Mouse (Mus musculus) MEL (cell line): ENCODE data around the gene Gm29609. TPM values are rescaled to one million over a fixed set of nuclear protein-coding genes. Genes with fewer than 3 reads are reported as not detected.
A peak's percentile ranks its signal among the peaks of the same experiment; 100 is the strongest.

ENCODE experiments used
- DNase-seq: peaks from one replicate; pipeline ENCODE4 v3.0.0; 2011; ENCODE audit warnings: low read depth, low spot score
- H3K27ac ChIP-seq: 2 replicates; pipeline ENCODE4 v1.5.1; 2012; ENCODE audit warnings: low read depth, mild to moderate bottlenecking, control low read depth, low read length, moderate library complexity; ENCODE audit not compliant: control insufficient read depth
- H3K27me3 ChIP-seq, 2 experiments: fragments of 150-350 bp in 1 of 2; sonication (generic) in 1 of 2; 2 replicates each; pipeline ENCODE4 v1.6.1; 2012; ENCODE audit warnings: low read length in 2 of 2, mild to moderate bottlenecking in 2 of 2, improper control_type of control experiment in 1 of 2, moderate library complexity in 1 of 2; ENCODE audit not compliant: insufficient read depth in 2 of 2, control insufficient read depth in 1 of 2
- H3K36me3 ChIP-seq, 2 experiments: 2 replicates each; pipeline ENCODE4 v1.6.1; 2012 to 2014; ENCODE audit warnings: low read length in 2 of 2, improper control_type of control experiment in 1 of 2, inconsistent platforms in 1 of 2, mild to moderate bottlenecking in 1 of 2; ENCODE audit not compliant: insufficient read depth in 2 of 2, control insufficient read depth in 1 of 2
- H3K4me1 ChIP-seq, 2 experiments: fragments of 150-350 bp in 1 of 2; sonication (generic) in 1 of 2; 2 replicates each; pipeline ENCODE4 v1.6.1; 2012; ENCODE audit warnings: low read length in 2 of 2, improper control_type of control experiment in 1 of 2, mild to moderate bottlenecking in 1 of 2; ENCODE audit not compliant: insufficient read depth in 2 of 2, control insufficient read depth in 1 of 2
- H3K4me3 ChIP-seq, 2 experiments: fragments of 150-350 bp in 1 of 2; sonication (generic) in 1 of 2; 2 replicates each; pipeline ENCODE4 v1.5.1; 2012; ENCODE audit warnings: low read depth in 2 of 2, low read length in 2 of 2, mild to moderate bottlenecking in 2 of 2, moderate library complexity in 2 of 2, control low read depth in 1 of 2, improper control_type of control experiment in 1 of 2; ENCODE audit not compliant: control insufficient read depth in 1 of 2, insufficient read depth in 1 of 2
- H3K79me2 ChIP-seq: 2 replicates; pipeline ENCODE4 v1.6.1; 2012; ENCODE audit warnings: mild to moderate bottlenecking, low read length, moderate library complexity; ENCODE audit not compliant: control insufficient read depth, poor library complexity, insufficient read depth
- H3K9ac ChIP-seq: 2 replicates; pipeline ENCODE4 v1.6.1; 2012; ENCODE audit warnings: low read depth, mild to moderate bottlenecking, control low read depth, low read length, moderate library complexity; ENCODE audit not compliant: control insufficient read depth, poor library complexity, severe bottlenecking
- H3K9me3 ChIP-seq: fragments of 150-350 bp; sonication (generic); replicated peaks from 2 replicates; pipeline ENCODE4 v1.6.1; 2012; ENCODE audit warnings: mild to moderate bottlenecking, low read length, improper control_type of control experiment, moderate library complexity; ENCODE audit not compliant: insufficient read depth
- BHLHE40 ChIP-seq: IDR thresholded peaks from 2 replicates; pipeline ENCODE4 v1.6.1; 2012; ENCODE audit warnings: low read depth, mild to moderate bottlenecking, inconsistent platforms, low read length, improper control_type of control experiment, borderline replicate concordance
- CHD1 ChIP-seq: IDR thresholded peaks from 2 replicates; pipeline ENCODE4 v1.6.1; 2012; ENCODE audit warnings: low read depth, mild to moderate bottlenecking, inconsistent platforms, low read length, improper control_type of control experiment
- CHD2 ChIP-seq: IDR thresholded peaks from 2 replicates; pipeline ENCODE4 v1.6.1; 2011; ENCODE audit warnings: low read length, improper control_type of control experiment
- CTCF ChIP-seq, 3 experiments: IDR thresholded peaks in 2 of 3; conservative IDR thresholded peaks in 1 of 3; 2 replicates each; pipeline ENCODE4 v1.5.1; 2011 to 2012; ENCODE audit warnings: low read length in 3 of 3, low read depth in 2 of 3, mild to moderate bottlenecking in 2 of 3, improper control_type of control experiment in 1 of 3, inconsistent platforms in 1 of 3, mixed read lengths in 1 of 3, moderate library complexity in 1 of 3; ENCODE audit not compliant: control insufficient read depth in 1 of 3, insufficient read depth in 1 of 3, poor library complexity in 1 of 3, severe bottlenecking in 1 of 3
- E2F4 ChIP-seq: IDR thresholded peaks from 2 replicates; pipeline ENCODE4 v1.6.1; 2011; ENCODE audit warnings: low read depth, low read length, improper control_type of control experiment, borderline replicate concordance
- ELF1 ChIP-seq: IDR thresholded peaks from 2 replicates; pipeline ENCODE4 v1.6.1; 2014; ENCODE audit warnings: low read depth, mild to moderate bottlenecking, inconsistent platforms, low read length, improper control_type of control experiment, moderate library complexity
- ETS1 ChIP-seq: IDR thresholded peaks from 2 replicates; pipeline ENCODE4 v1.6.1; 2012; ENCODE audit warnings: low read depth, mild to moderate bottlenecking, inconsistent platforms, low read length, improper control_type of control experiment, moderate library complexity
- HCFC1 ChIP-seq: IDR thresholded peaks from 2 replicates; pipeline ENCODE4 v1.6.1; 2012; ENCODE audit warnings: low read depth, mild to moderate bottlenecking, inconsistent platforms, low read length, improper control_type of control experiment, moderate library complexity
- KAT2A ChIP-seq: conservative IDR thresholded peaks from 2 replicates; pipeline ENCODE4 v1.6.1; 2012; ENCODE audit warnings: low read depth, low read length, improper control_type of control experiment, inconsistent platforms
- MAX ChIP-seq: IDR thresholded peaks from 2 replicates; pipeline ENCODE4 v1.6.1; 2011; ENCODE audit warnings: low read length, improper control_type of control experiment
- MAZ ChIP-seq: IDR thresholded peaks from 2 replicates; pipeline ENCODE4 v1.6.1; 2012; ENCODE audit warnings: low read depth, mild to moderate bottlenecking, inconsistent platforms, low read length, improper control_type of control experiment
- MXI1 ChIP-seq: IDR thresholded peaks from 2 replicates; pipeline ENCODE4 v1.6.1; 2011; ENCODE audit warnings: mild to moderate bottlenecking, low read depth, low read length, improper control_type of control experiment
- MYB ChIP-seq: IDR thresholded peaks from 2 replicates; pipeline ENCODE4 v1.6.1; 2011; ENCODE audit warnings: mild to moderate bottlenecking, low read depth, low read length, improper control_type of control experiment
- MYC ChIP-seq: IDR thresholded peaks from 2 replicates; pipeline ENCODE4 v1.6.1; 2011; ENCODE audit warnings: low read depth, mild to moderate bottlenecking, low read length, improper control_type of control experiment, moderate library complexity
- POLR2A ChIP-seq, 2 experiments: IDR thresholded peaks; 2 replicates each; pipeline ENCODE4 v1.6.1; 2011 to 2012; ENCODE audit warnings: low read length in 2 of 2, mild to moderate bottlenecking in 2 of 2, control low read depth in 1 of 2, improper control_type of control experiment in 1 of 2, low read depth in 1 of 2, moderate library complexity in 1 of 2; ENCODE audit not compliant: control insufficient read depth in 1 of 2, insufficient read depth in 1 of 2, poor library complexity in 1 of 2
- POLR2AphosphoS2 ChIP-seq: IDR thresholded peaks from 2 replicates; pipeline ENCODE4 v1.6.1; 2011; ENCODE audit warnings: low read length, improper control_type of control experiment
- POLR2AphosphoS5 ChIP-seq: IDR thresholded peaks from 2 replicates; pipeline ENCODE4 v1.6.1; 2012; ENCODE audit warnings: low read depth, borderline replicate concordance, mild to moderate bottlenecking, inconsistent platforms, low read length, moderate library complexity, mixed read lengths
- RAD21 ChIP-seq: IDR thresholded peaks from 2 replicates; pipeline ENCODE4 v1.6.1; 2011; ENCODE audit warnings: mild to moderate bottlenecking, low read depth, low read length, improper control_type of control experiment
- SIN3A ChIP-seq: IDR thresholded peaks from 2 replicates; pipeline ENCODE4 v1.6.1; 2012; ENCODE audit warnings: low read length, improper control_type of control experiment, inconsistent platforms
- SMC3 ChIP-seq: IDR thresholded peaks from 2 replicates; pipeline ENCODE4 v1.6.1; 2011; ENCODE audit warnings: low read depth, low read length, improper control_type of control experiment
- TAL1 ChIP-seq: IDR thresholded peaks from 2 replicates; pipeline ENCODE4 v1.6.1; 2012; ENCODE audit warnings: mild to moderate bottlenecking, inconsistent platforms, low read length, moderate library complexity, mixed read lengths
- UBTF ChIP-seq: IDR thresholded peaks from 2 replicates; pipeline ENCODE4 v1.6.1; 2012; ENCODE audit warnings: low read depth, mild to moderate bottlenecking, inconsistent platforms, low read length, improper control_type of control experiment, moderate library complexity, borderline replicate concordance; ENCODE audit not compliant: insufficient read depth
- USF1 ChIP-seq: IDR thresholded peaks from 2 replicates; pipeline ENCODE4 v1.6.1; 2014; ENCODE audit warnings: low read depth, mild to moderate bottlenecking, inconsistent platforms, low read length, improper control_type of control experiment, moderate library complexity
- USF2 ChIP-seq, 2 experiments: IDR thresholded peaks; 2 replicates each; pipeline ENCODE4 v1.6.1; 2011 to 2012; ENCODE audit warnings: improper control_type of control experiment in 2 of 2, low read length in 2 of 2, borderline replicate concordance in 1 of 2, inconsistent platforms in 1 of 2, low read depth in 1 of 2, mild to moderate bottlenecking in 1 of 2; ENCODE audit not compliant: insufficient read depth in 1 of 2
- ZC3H11A ChIP-seq: IDR thresholded peaks from 2 replicates; pipeline ENCODE4 v1.6.1; 2012; ENCODE audit warnings: low read depth, mild to moderate bottlenecking, inconsistent platforms, low read length, improper control_type of control experiment
- ZKSCAN1 ChIP-seq: IDR thresholded peaks from 2 replicates; pipeline ENCODE4 v1.6.1; 2012; ENCODE audit warnings: low read depth, mild to moderate bottlenecking, inconsistent platforms, low read length, improper control_type of control experiment, moderate library complexity
- ZMIZ1 ChIP-seq: IDR thresholded peaks from 2 replicates; pipeline ENCODE4 v1.6.1; 2012; ENCODE audit warnings: low read depth, mild to moderate bottlenecking, inconsistent platforms, low read length, improper control_type of control experiment, moderate library complexity
- ZNF384 ChIP-seq: IDR thresholded peaks from 2 replicates; pipeline ENCODE4 v1.6.1; 2012; ENCODE audit warnings: low read depth, mild to moderate bottlenecking, inconsistent platforms, low read length, improper control_type of control experiment
- polyA plus RNA-seq, 2 experiments: library from polyadenylated mRNA; stranded (reverse) in 1 of 2; unstranded in 1 of 2; fragments of >175 nt in 1 of 2; fragments of >200 nt in 1 of 2; gene quantifications; 2 replicates each; pipeline versions ENCODE4 v1.2.1 to v1.2.4; 2012; ENCODE audit warnings: low replicate concordance in 2 of 2, low read depth in 1 of 2; ENCODE audit not compliant: insufficient read length in 2 of 2, insufficient read depth in 1 of 2, missing spikeins in 1 of 2
- total RNA-seq: library from RNA; depleted of rRNA; stranded (reverse); fragments of 300-350 nt; gene quantifications from 2 replicates; pipeline ENCODE4 v1.2.3, GENCODE M21; 2012

Gene Gm29609
- total and polyA plus RNA-seq, 3 experiments, result 5.0 to 6.4 TPM; not detected in 1

DNA sequence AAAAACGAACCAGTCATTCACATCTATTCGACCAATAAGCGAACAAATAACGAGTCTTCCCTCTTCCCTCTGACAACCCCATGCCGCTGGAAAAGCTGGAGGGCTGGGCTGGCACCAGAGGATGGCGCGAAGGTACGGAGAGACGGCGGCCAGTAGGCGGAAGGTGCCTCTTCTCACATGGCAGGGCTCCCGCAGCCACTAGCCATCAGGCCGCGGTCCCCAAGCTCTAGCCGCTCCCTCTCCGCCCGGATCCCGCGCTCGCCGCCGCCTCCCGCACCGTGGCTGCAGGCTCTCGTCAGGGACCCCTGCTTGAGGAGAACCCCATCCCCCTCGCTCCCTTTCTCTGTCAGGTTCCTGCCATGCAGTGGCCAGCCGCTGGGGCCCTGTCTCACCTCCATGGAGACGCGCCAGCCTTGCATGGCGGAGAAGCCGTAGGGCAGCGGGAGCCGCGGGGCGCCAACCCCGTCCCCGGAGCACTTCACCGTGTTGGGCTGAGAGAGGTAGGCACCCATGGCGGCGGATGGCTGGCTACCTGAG lies 40.3 kb upstream of the Gm29609 start (continued):
- TF ChIP-seq MXI1, result no peak; the same call in 1 of the 2 replicates
- 0 out of 6 replicates have a peak, but pooled peaks of 1 of the 3 experiments have one; percentile 0 for TF ChIP-seq CTCF (IDR thresholded peaks at IDR 0.05 in 2 of 3, conservative IDR thresholded peaks at IDR 0.05 in 1 of 3; ENCODE audit: control insufficient read depth in 1 of 3, insufficient read depth in 1 of 3, low read depth in 2 of 3, low read length in 3 of 3, poor library complexity in 1 of 3, severe bottlenecking in 1 of 3)
- TF ChIP-seq MYC, result no peak
- TF ChIP-seq POLR2A (IDR thresholded peaks at IDR 0.05; ENCODE audit: control insufficient read depth in 1 of 2, insufficient read depth in 1 of 2, low read depth in 1 of 2, low read length in 2 of 2, poor library complexity in 1 of 2), result peak in 1 of 2 experiments; percentile 41; a peak in 2 of 4 replicates
- TF ChIP-seq CHD1, result no peak
- no peak for TF ChIP-seq ZNF384
- no peak for TF ChIP-seq ZMIZ1
- TF ChIP-seq UBTF, result peak; percentile 82; the same call in 1 of the 2 replicates
- TF ChIP-seq E2F4, result no peak
- no peak for TF ChIP-seq POLR2AphosphoS2
- TF ChIP-seq ZKSCAN1, result no peak
- TF ChIP-seq MYB, result no peak

DNA sequence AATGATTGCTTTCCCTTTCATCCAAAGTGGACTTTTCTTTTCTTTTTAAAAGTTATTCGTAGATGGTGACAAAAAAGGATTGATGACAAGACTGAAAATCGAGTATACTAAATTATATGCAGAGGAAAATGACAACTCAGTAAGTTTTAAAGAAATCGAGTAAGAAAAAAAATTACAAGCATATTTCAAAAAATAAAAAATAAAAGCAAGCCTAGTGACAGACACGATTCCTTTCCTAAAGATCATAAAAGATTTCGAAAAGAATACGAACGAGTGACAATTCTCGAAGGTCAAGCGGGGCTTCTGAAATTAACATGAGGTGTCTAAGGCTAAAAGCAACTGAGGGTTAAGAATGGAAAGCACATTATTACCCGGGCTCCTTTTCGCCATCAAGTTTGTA lies 39.8 kb upstream of the Gm29609 start:
- Histone ChIP-seq H3K4me3 (peak overlapping the region; percentile 74), H3K9me3 (no peaks in the 10 kb centered on the region), H3K27ac (peak overlapping the region; percentile 84), H3K4me1 (peaks cover 15 to 19% of the 10 kb centered on the region in 2 experiments), H3K36me3 (peaks cover 17 to 43% of the 10 kb centered on the region in 2 experiments), H3K27me3 (no peaks in the 10 kb centered on the region), H3K9ac (peak overlapping the region; percentile 95), H3K79me2 (peaks cover 57% of the 10 kb centered on the region)
- TF ChIP-seq MAX (0 out of 2 replicates have a peak, but pooled peaks have one; percentile 4), ETS1 (no peak), SIN3A (peak; percentile 54), MAZ (peak; percentile 9; the same call in 1 of the 2 replicates), SMC3 (no peak), MXI1 (peak; percentile 8), KAT2A (0 out of 2 replicates have a peak, but pooled peaks have one; percentile 6), CHD1 (peak; percentile 67; the same call in 1 of the 2 replicates), E2F4 (0 out of 2 replicates have a peak, but pooled peaks have one; percentile 50)
- DNase-seq, result no peak

DNA sequence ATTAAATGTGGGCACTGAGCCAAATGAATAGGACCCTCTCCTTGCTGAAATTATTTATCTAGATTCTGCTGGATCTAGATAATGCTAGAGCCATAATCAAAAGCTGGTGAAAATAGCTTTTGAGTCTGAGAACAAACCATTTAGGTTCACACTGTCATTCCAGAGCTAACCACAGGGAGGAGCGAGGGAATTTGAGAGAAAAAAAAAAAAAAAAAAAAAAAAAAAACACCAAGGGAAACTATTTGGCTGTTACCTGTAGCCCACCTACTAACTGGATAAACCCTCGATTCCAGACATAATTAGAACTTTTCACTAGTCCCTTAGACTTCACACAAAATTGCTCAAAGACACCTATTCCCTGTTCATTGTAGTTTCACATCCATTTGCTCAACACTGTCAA lies 39.4 kb upstream of the Gm29609 start:
- DNase-seq, result peak; percentile 87
- Histone ChIP-seq H3K4me1 (peaks cover 19 to 22% of the 10 kb centered on the region in 2 experiments), H3K27ac (peak overlapping the region; percentile 83)
- TF ChIP-seq RAD21 (no peak), BHLHE40 (no peak), USF2 (IDR thresholded peaks at IDR 0.05; ENCODE audit: borderline replicate concordance in 1 of 2, insufficient read depth in 1 of 2, low read depth in 1 of 2, low read length in 2 of 2) (no peak), POLR2AphosphoS5 (no peak), SIN3A (peak; percentile 86), ZNF384 (peak; percentile 100), TAL1 (peak; percentile 40; the same call in 1 of the 2 replicates), POLR2A (IDR thresholded peaks at IDR 0.05; ENCODE audit: control insufficient read depth in 1 of 2, insufficient read depth in 1 of 2, low read depth in 1 of 2, low read length in 2 of 2, poor library complexity in 1 of 2) (no peak), MAX (peak; percentile 37; the same call in 1 of the 2 replicates), ZKSCAN1 (peak; percentile 75; the same call in 1 of the 2 replicates), HCFC1 (peak; percentile 46), MYC (peak; percentile 56; the same call in 1 of the 2 replicates), CHD2 (no peak), ELF1 (no peak), ZC3H11A (no peak), USF1 (no peak)

More for the DNA sequence above, 39.4 kb upstream of the Gm29609 start:
- Histone ChIP-seq H3K27me3 (no peaks in the 10 kb centered on the region), H3K9ac (peak overlapping the region; percentile 95), H3K36me3 (peaks cover 19 to 47% of the 10 kb centered on the region in 2 experiments), H3K4me3 (peak overlapping the region; percentile 74), H3K9me3 (no peaks in the 10 kb centered on the region), H3K79me2 (peaks cover 61% of the 10 kb centered on the region)
